Mouse (Mus musculus) CH12.LX (cell line): ENCODE data around the gene Sort1. TPM values are rescaled to one million over a fixed set of nuclear protein-coding genes. Genes with fewer than 3 reads are reported as not detected.

Source experiments
- DNase-seq: peaks from one replicate; pipeline ENCODE4 v3.0.0-alpha.2; 2013; ENCODE audit errors: extremely low read depth
- H3K27ac ChIP-seq: 2 replicates; pipeline ENCODE4 v1.5.1; 2012; ENCODE audit warnings: low read depth, mild to moderate bottlenecking, control low read depth, moderate library complexity; ENCODE audit not compliant: insufficient read depth
- H3K27me3 ChIP-seq: replicated peaks from 2 replicates; pipeline ENCODE3; 2012; ENCODE audit warnings: inconsistent platforms
- H3K36me3 ChIP-seq, 2 experiments: replicated peaks in 1 of 2; 2 replicates each; pipeline versions ENCODE3 to v1.6.1; 2012; ENCODE audit warnings: inconsistent platforms in 1 of 2, low read length in 1 of 2, mild to moderate bottlenecking in 1 of 2, mixed read lengths in 1 of 2, moderate library complexity in 1 of 2; ENCODE audit not compliant: control insufficient read depth in 1 of 2, insufficient read depth in 1 of 2
- H3K4me1 ChIP-seq, 2 experiments: 2 replicates each; pipeline ENCODE4 v1.6.1; 2012; ENCODE audit warnings: inconsistent platforms in 1 of 2, moderate library complexity in 1 of 2; ENCODE audit not compliant: insufficient read depth in 2 of 2, control insufficient read depth in 1 of 2
- H3K4me2 ChIP-seq: 2 replicates; pipeline ENCODE4 v1.6.1; 2012; ENCODE audit warnings: low read depth, mild to moderate bottlenecking, control low read depth; ENCODE audit not compliant: poor library complexity, insufficient read depth, severe bottlenecking
- H3K4me3 ChIP-seq, 3 experiments: fragments of 150-350 bp in 1 of 3; sonication (generic) in 1 of 3; replicated peaks in 1 of 3; 2 replicates each; pipeline versions ENCODE3 to v1.5.1; 2011 to 2012; ENCODE audit warnings: low read depth in 2 of 3, low read length in 2 of 3, mild to moderate bottlenecking in 2 of 3, moderate library complexity in 2 of 3, control low read depth in 1 of 3, improper control_type of control experiment in 1 of 3, inconsistent platforms in 1 of 3, mixed read lengths in 1 of 3; ENCODE audit not compliant: poor library complexity in 1 of 3
- H3K79me2 ChIP-seq: replicated peaks from 2 replicates; pipeline ENCODE4 v1.6.1; 2012; ENCODE audit warnings: mild to moderate bottlenecking, moderate library complexity; ENCODE audit not compliant: control insufficient read depth, poor library complexity, insufficient read depth, severe bottlenecking; ENCODE audit errors: extremely low read depth
- H3K9ac ChIP-seq: 2 replicates; pipeline ENCODE4 v1.6.1; 2012; ENCODE audit warnings: low read depth, mild to moderate bottlenecking, control low read depth, moderate library complexity; ENCODE audit not compliant: insufficient read depth
- H3K9me3 ChIP-seq: replicated peaks from 2 replicates; pipeline ENCODE3; 2012; ENCODE audit warnings: low read length, inconsistent platforms, mixed read lengths
- CHD2 ChIP-seq: IDR thresholded peaks from 2 replicates; pipeline ENCODE4 v1.6.1; 2011; ENCODE audit warnings: low read length, improper control_type of control experiment
- CTCF ChIP-seq, 2 experiments: IDR thresholded peaks in 1 of 2; conservative IDR thresholded peaks in 1 of 2; 2 replicates each; pipeline ENCODE4 v1.5.1; 2011 to 2012; ENCODE audit warnings: low read depth in 2 of 2, low read length in 2 of 2, improper control_type of control experiment in 1 of 2, inconsistent platforms in 1 of 2, mild to moderate bottlenecking in 1 of 2, moderate library complexity in 1 of 2
- ELF1 ChIP-seq: IDR thresholded peaks from 2 replicates; pipeline ENCODE4 v1.6.1; 2014; ENCODE audit warnings: low read depth, mild to moderate bottlenecking, inconsistent platforms, low read length, improper control_type of control experiment
- GABPA ChIP-seq: IDR thresholded peaks from 2 replicates; pipeline ENCODE4 v1.6.1; 2012; ENCODE audit warnings: low read depth, low read length, improper control_type of control experiment, inconsistent platforms; ENCODE audit not compliant: insufficient replicate concordance
- HCFC1 ChIP-seq: IDR thresholded peaks from 2 replicates; pipeline ENCODE4 v1.6.1; 2012; ENCODE audit warnings: low read depth, mild to moderate bottlenecking, inconsistent platforms, low read length, improper control_type of control experiment
- IRF4 ChIP-seq: IDR thresholded peaks from 2 replicates; pipeline ENCODE4 v1.6.1; 2014; ENCODE audit warnings: low read depth, mild to moderate bottlenecking, inconsistent platforms, low read length, improper control_type of control experiment
- JUN ChIP-seq: IDR thresholded peaks from 2 replicates; pipeline ENCODE4 v1.6.1; 2011; ENCODE audit warnings: low read depth, mild to moderate bottlenecking, low read length, improper control_type of control experiment, moderate library complexity; ENCODE audit not compliant: insufficient read depth
- KAT2A ChIP-seq: IDR thresholded peaks from 2 replicates; pipeline ENCODE4 v1.6.1; 2012; ENCODE audit warnings: low read length, improper control_type of control experiment, inconsistent platforms; ENCODE audit not compliant: insufficient replicate concordance
- MAFK ChIP-seq: IDR thresholded peaks from 2 replicates; pipeline ENCODE4 v1.6.1; 2011; ENCODE audit warnings: low read length, improper control_type of control experiment; ENCODE audit not compliant: insufficient replicate concordance
- MAX ChIP-seq: IDR thresholded peaks from 2 replicates; pipeline ENCODE4 v1.6.1; 2011; ENCODE audit warnings: low read length, improper control_type of control experiment
- MEF2A ChIP-seq: IDR thresholded peaks from 2 replicates; pipeline ENCODE4 v1.6.1; 2014; ENCODE audit warnings: low read depth, mild to moderate bottlenecking, inconsistent platforms, low read length, improper control_type of control experiment, borderline replicate concordance
- MYC ChIP-seq: IDR thresholded peaks from 2 replicates; pipeline ENCODE4 v1.6.1; 2011; ENCODE audit warnings: low read depth, mild to moderate bottlenecking, improper control_type of control experiment, low read length
- NELFE ChIP-seq: IDR thresholded peaks from 2 replicates; pipeline ENCODE4 v1.6.1; 2011; ENCODE audit warnings: low read depth, low read length, improper control_type of control experiment
- NRF1 ChIP-seq: IDR thresholded peaks from 2 replicates; pipeline ENCODE4 v1.6.1; 2014; ENCODE audit warnings: low read depth, mild to moderate bottlenecking, inconsistent platforms, low read length, improper control_type of control experiment, moderate library complexity
- PAX5 ChIP-seq: IDR thresholded peaks from 2 replicates; pipeline ENCODE4 v1.6.1; 2012; ENCODE audit warnings: low read length, inconsistent platforms, mixed read lengths
- POLR2AphosphoS2 ChIP-seq: IDR thresholded peaks from 2 replicates; pipeline ENCODE4 v1.6.1; 2011; ENCODE audit warnings: low read depth, low read length, improper control_type of control experiment
- TBP ChIP-seq: conservative IDR thresholded peaks from 2 replicates; pipeline ENCODE4 v1.6.1; 2011; ENCODE audit warnings: low read depth, low read length, improper control_type of control experiment
- TCF12 ChIP-seq: IDR thresholded peaks from 2 replicates; pipeline ENCODE4 v1.6.1; 2014; ENCODE audit warnings: low read depth, mild to moderate bottlenecking, inconsistent platforms, low read length, improper control_type of control experiment
- USF1 ChIP-seq: IDR thresholded peaks from 2 replicates; pipeline ENCODE4 v1.6.1; 2014; ENCODE audit warnings: low read depth, mild to moderate bottlenecking, inconsistent platforms, low read length, improper control_type of control experiment
- ZC3H11A ChIP-seq: IDR thresholded peaks from 2 replicates; pipeline ENCODE4 v1.6.1; 2012; ENCODE audit warnings: low read depth, mild to moderate bottlenecking, inconsistent platforms, low read length, improper control_type of control experiment
- ZMIZ1 ChIP-seq: IDR thresholded peaks from 2 replicates; pipeline ENCODE4 v1.6.1; 2012; ENCODE audit warnings: low read depth, mild to moderate bottlenecking, inconsistent platforms, low read length, improper control_type of control experiment
- dilution Hi-C: fragments of 300-500 bp; cut with MboI; formaldehyde crosslinking; loops from 2 replicates; pipeline ENCODE4 v1.14.3; 2020; ENCODE audit warnings: low sequenced_read_pairs; ENCODE audit not compliant: extremely low pct_unique_long_range_greater_than_20kb, extremely low pct_ligation_motif_present
- in situ Hi-C: fragments of 300-500 bp; cut with MboI; formaldehyde crosslinking; loops from 3 replicates; pipeline ENCODE4 v1.14.3; 2019; ENCODE audit warnings: low sequenced_read_pairs, low pct_ligation_motif_present, low pct_unique_long_range_greater_than_20kb, mixed read lengths
- polyA plus RNA-seq: library from polyadenylated mRNA; unstranded; fragments of >175 nt; gene quantifications from 2 replicates; pipeline ENCODE4 v1.2.1, GENCODE M21; 2012; ENCODE audit warnings: low read depth; ENCODE audit not compliant: insufficient read length
- total RNA-seq, 2 experiments: library from RNA; depleted of rRNA; stranded (reverse); fragments of 300-350 nt in 1 of 2; fragments of >200 nt in 1 of 2; gene quantifications; 2 replicates each; pipeline ENCODE4 v1.2.3; 2012 to 2014

Gene Sort1
- total and polyA plus RNA-seq, 3 experiments, result 0.15 to 1.2 (median 0.90) TPM

DNA sequence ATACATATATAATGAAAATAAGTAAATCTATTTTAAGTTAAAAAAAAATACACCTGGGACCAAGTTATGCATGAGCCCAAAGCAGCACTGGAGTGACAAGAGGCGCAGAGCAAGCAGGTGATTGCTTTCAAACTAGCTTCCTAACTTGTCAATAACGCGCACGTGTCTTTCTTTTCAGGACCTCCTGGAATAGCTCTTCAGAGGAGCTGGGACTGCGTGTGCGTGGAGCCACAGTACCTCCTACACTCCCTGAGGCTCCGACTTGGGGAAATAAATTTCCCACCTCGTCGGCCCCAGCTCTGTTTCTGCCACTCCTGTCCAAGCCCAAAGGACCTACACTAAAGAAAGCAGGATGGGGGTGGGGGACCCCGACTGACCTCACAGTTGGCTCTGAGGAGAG, 73.2 kb downstream of the Sort1 start:
- in situ Hi-C loops, result no loop called here
- dilution Hi-C loops, result no loop called here
- no peaks in the 10 kb centered on the region for H3K79me2 ChIP-seq
- H3K9me3 ChIP-seq, result no peaks in the 10 kb centered on the region
- peaks cover 0 to 33% of the 10 kb centered on the region in 2 experiments for H3K36me3 ChIP-seq
- no peak overlapping the region for H3K27ac ChIP-seq
- no peak overlapping the region for H3K4me2 ChIP-seq
- DNase-seq, result no peak
- no peak for TF ChIP-seq PAX5
- TF ChIP-seq ZC3H11A, result no peak
- no peak for TF ChIP-seq POLR2AphosphoS2
- TF ChIP-seq ELF1, result no peak
- no peak for TF ChIP-seq CTCF (conservative IDR thresholded peaks at IDR 0.05 in 1 of 2, IDR thresholded peaks at IDR 0.05 in 1 of 2; ENCODE audit: low read depth in 2 of 2, low read length in 2 of 2)
- TF ChIP-seq ZMIZ1, result no peak
- no peak for TF ChIP-seq TCF12
- no peak for TF ChIP-seq MAFK
- TF ChIP-seq HCFC1, result no peak
- no peak for TF ChIP-seq MEF2A
- no peak for TF ChIP-seq JUN
- no peak for TF ChIP-seq NRF1
- TF ChIP-seq MAX, result no peak
- TF ChIP-seq NELFE, result no peak
- TF ChIP-seq USF1, result no peak
- TF ChIP-seq GABPA, result no peak
- H3K4me3 ChIP-seq, result no peak overlapping the region
- H3K9ac ChIP-seq, result no peak overlapping the region
- H3K4me1 ChIP-seq, result peaks cover 0 to 4% of the 10 kb centered on the region in 2 experiments; a peak in 2 of 4 replicates
- H3K27me3 ChIP-seq, result no peaks in the 10 kb centered on the region

DNA sequence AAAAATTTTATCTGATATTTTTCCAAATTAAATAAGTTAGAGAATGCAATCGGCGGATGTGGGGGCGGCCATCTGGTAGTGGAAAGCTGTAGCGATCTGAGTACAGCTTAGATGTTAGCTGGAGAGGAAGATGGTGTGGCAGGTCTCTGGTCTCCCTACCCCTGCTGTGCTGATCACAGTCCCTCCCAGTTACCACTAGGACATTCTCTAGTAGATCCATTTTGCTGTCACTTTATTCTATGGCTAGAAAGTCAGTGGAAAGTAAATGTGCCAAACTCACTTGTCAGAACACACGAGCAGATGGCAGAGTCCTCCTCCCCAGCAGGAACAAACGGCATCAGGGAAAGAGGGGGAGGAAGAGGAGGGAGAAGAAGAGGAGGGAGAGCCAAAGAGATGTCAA, 74.6 kb downstream of the Sort1 start:
- DNase-seq, result no peak
- dilution Hi-C loops, result no loop called here
- no peak overlapping the region for H3K27ac ChIP-seq
- TF ChIP-seq MEF2A (no peak), TBP (no peak), CHD2 (no peak), MYC (no peak), USF1 (no peak), IRF4 (no peak), KAT2A (no peak)
- H3K9me3 ChIP-seq, result no peaks in the 10 kb centered on the region
- H3K36me3 ChIP-seq, result peaks cover 0 to 33% of the 10 kb centered on the region in 2 experiments
- no peaks in the 10 kb centered on the region for H3K79me2 ChIP-seq
- H3K4me3 ChIP-seq, result no peak overlapping the region
- in situ Hi-C loops, result no loop called here
- no peak overlapping the region for H3K9ac ChIP-seq
- no peak overlapping the region for H3K4me2 ChIP-seq
- H3K4me1 ChIP-seq, result peaks cover 0 to 4% of the 10 kb centered on the region in 2 experiments; a peak in 2 of 4 replicates
- no peaks in the 10 kb centered on the region for H3K27me3 ChIP-seq
